Mouse (Mus musculus): ENCODE results near the gene C530025M09Rik. TPM values are rescaled to one million over a fixed set of nuclear protein-coding genes. Genes with fewer than 3 reads are reported as not detected.

Gene C530025M09Rik
- 1 to 10 TPM; 1.2 to 2.5 (median 1.6) TPM for total RNA-seq (2022)

DNA sequence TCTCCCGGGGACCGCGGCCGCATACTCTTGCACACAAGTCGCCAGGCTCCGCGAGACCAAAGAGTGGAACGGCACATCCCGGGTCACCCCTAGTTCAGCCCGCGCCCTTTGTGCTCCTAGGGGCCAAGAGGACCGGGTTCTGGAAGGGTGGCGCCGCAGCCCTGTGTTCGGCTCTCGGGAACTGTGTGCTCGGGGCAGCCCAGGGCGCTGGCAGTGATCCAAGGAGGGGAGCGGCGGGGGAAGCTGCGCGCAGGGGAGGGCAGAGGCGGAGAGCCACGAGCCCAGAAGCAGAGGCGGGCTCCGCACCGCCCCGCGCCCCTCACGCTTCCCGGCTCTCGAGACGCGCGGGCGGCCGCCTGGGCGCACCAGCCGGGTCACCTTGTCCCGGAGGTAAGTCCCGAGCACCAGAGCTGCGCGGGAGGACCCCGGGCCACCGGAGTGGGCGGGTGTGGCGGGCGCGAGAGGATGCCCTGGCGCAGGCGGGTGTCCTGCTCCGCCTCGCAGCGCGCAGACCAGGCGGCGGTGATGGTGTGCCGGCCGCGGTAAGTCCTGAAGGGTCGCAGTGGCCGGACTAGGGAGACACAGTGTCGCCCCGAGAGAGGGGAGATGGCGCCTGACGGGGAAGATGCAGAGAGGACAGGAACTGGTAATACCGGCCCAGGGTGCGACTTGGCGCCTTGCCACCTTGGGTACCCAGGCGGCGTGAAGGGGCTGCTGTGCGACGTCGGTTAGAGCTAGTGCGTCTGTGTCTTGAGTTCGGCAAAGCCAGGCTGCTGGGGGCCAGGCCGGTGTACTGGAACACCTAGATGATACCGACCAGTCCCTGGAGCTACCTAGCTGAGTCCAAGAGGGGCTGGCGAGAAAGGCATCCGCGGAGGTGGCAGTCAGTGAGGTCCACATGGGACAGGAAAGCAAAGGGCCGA lies at the start of gene C530025M09Rik:
TSS of gene C530025M09Rik (minus strand) at position 678 of the 923 bp plus-strand sequence.
- DNase-seq (ENCODE audit: low spot score in 2 of 2) = peak; percentile 43 to 55

DNA sequence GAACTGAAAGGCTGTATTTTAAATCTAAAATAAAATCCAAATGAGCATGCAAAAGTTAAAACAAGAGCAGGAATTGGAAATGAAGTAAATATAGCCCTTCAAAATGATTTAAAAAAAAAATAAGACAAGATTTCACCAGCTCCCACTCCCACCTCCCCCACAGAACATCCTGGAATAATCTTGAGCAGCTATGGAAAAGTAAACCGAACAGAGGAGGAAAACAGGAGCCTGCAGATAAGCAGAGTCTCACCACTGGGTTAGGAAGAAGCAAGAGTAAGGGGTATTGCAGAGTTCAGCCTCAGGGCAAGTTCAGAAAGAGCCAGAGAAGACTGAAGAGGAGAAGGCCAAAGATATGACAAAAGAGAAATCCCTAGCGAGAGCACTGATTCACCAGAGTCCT lies 46.9 kb upstream of the C530025M09Rik start:
- DNase-seq (ENCODE audit: low spot score in 2 of 2) = no peak

DNA sequence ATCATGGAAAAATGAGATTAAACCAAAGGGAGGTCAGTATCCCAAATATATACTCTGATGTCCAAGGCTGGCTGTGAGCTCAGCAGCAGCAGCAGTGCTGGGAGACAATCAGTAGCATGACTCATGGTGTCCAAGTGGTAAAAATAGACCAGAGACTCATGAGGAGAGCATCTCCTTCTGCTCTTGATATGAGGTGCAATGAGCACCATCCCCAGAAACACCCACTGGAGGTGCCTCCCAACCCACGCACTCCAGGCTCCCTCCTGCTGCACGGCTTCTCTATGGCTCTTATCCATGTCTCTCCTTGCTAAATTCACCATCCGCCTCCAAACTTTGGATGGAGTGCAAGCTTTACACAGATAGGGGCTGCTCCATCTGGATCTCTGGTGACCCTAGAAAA lies 42.3 kb upstream of the C530025M09Rik start:
- peak; percentile 45 to 96 for DNase-seq (ENCODE audit: low spot score in 2 of 2)

DNA sequence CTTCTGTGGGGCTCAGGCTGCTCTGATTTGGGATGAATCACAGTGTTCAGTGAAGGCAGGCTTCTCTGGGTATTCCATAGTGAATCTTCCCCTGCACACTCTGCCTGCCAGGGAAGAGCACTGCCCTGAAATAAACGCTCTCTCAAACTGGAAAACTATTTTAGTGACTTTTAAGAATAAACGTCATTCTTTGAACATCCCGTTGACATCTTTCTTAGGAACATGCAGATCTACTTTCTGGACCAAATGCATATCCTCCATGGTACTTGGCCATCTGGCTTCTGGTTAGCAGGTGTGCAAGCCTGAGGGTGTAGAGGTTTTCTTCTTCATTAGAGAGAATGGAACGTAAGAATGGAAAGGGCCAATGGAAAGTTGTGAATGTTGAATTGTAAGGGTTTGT lies 41.5 kb upstream of the C530025M09Rik start:
- DNase-seq (ENCODE audit: low spot score in 2 of 2) = peak in 1 of 2 experiments; percentile 26

DNA sequence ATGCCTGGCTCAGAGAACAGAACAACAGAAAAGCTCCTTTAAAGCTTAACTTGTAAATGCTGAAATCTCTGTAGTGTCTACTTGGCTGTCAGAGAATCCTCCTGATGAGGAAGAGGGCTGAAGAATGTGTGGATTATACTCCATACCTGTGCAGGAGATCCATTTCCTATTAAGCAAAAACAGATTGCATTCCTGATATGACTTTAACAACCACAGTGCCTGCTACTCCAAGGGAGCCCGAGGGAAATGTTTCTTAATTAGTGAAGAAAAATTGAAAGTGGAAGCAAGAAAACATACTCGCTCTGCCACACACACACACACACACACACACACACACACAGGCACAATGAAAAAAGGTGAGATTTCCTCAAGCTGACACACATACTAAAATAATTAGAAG lies 39.5 kb upstream of the C530025M09Rik start:
- DNase-seq (ENCODE audit: low spot score in 2 of 2) = no peak

DNA sequence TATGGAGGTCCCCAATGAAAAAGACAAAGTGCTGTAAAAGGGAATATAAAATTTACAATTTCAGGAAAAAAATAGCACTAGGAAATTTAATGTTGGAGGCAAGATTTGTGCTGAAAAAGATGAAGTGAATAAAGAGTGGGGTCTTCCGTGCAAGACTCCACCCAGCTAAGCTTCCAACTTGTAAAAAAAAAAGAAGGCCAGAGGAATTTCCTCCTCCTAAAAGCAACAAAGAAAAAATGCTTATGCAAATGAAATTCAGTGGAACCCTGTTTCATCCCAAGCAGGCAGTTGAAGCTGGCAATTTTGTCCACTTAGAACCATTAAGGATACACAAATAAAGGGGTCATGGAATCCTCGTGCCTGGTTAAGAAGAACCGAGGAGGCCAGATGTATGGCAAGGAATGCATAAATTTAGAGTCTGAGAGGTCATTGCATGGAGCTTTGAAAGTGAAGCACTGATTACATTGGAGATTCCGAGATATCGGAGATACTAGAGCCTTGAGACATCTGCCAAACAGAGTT lies 35.0 kb upstream of the C530025M09Rik start:
- no peak for DNase-seq (ENCODE audit: low spot score in 2 of 2)

DNA sequence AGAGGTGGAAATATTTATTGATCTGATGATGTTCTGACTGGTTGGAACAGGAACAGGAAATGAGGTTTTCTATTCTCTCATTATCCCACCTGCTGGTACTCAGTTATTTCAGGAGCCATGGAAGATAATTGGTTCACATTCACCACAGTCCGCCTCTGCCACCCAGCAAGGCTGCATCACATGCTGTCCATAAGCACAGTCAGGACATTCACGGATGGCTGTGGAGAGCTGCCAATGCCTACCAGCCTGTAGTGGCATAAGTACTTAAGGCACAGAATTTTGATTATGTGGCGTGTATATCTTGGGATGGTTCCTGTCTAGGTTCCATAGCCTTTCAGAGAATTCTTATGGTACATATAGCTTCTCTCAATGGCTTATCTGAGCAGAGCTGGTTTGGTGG lies 30.0 kb upstream of the C530025M09Rik start:
- DNase-seq (ENCODE audit: low spot score in 2 of 2) = peak in 1 of 2 experiments; percentile 50

DNA sequence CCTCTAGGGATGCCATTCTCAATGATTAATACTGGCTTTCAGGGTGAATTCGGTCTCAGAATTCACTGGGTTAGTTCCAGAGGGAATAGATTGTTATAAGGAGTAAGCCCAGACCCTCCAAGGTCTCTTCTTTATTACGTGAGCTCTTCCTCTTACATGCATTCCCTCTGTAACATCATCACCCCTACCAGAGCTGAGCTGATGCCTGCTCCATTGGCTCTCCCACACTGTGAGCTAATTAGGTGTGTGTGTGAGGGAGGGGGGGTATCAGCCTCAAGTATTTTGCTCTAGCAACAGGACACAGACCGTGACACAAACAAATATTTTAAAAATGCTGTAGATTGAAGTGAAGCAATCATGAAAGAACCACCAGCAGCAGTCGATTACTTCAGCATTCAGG lies 17.8 kb upstream of the C530025M09Rik start:
- no peak for DNase-seq (ENCODE audit: low spot score in 2 of 2)

DNA sequence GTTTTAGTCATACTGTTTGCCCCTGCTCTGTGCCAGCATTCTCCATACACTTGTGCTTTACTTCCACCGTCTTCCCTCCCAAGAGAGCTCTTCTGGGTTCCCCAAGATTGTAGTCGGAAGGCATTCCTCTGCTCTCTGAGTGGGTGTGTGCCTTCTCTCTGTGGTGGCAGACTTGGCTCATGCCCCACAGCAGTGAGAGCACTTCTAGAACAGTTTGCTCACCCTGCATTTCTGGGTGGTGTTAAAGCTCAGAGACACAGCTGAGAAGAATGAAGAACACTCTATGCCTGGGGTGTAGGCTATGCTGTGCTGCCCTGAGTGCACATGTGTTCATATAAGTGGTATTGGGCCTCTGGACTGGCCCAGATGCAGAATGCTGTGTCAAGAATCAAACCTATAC lies 13.6 kb upstream of the C530025M09Rik start:
- DNase-seq (ENCODE audit: low spot score in 2 of 2) = peak in 1 of 2 experiments; percentile 65

DNA sequence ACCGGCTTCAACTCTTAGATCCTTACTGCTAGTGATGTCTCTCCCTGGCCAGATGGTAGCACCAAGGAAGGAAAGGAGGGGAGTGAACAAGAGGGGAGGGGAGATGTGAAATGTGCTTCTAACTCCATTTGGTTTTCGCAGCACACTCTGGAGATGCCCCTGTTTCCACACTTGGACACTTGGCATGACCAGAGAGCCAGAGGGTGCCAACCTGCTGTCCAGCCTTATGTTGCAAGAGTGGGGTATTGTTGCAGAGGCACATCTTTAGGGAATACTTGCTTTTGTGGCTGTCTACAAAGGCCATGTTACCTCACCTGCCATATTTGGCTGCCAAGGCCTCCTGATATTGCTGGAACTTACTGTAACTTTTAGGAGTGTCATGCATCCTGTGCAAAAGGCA lies 8.7 kb upstream of the C530025M09Rik start:
- DNase-seq (ENCODE audit: low spot score in 2 of 2) = no peak

DNA sequence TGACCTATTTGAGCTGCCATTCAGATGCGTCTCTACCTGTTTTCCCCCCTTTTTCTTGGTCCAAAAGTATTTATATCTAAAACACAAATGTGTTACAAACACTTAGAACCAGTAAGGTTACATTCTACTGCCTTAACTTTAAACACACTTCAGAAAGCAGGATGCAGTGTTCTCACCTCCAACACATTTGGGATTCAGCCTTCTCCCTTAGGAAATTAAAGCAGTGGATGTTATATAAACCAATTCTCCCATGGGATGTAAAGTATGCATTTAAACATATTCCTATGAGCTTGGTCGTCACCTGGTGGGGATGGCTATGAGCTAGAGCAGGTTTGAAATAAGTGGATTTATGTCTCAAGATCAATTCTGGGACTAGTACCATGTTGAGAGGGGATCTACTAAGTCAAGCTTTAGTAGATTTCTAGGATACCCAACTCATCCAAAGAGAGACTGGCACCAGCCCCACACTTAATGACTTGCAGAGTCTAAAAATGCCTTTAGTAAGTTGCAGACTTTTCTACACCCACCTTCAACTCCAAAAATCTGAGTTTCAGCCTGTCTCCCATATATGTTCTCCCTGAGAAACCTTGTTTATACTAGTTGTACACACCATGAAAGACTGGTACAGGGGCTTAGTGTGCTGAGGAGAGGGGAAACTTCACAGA lies 5.6 kb upstream of the C530025M09Rik start:
- no peak for DNase-seq (ENCODE audit: low spot score in 2 of 2)

DNA sequence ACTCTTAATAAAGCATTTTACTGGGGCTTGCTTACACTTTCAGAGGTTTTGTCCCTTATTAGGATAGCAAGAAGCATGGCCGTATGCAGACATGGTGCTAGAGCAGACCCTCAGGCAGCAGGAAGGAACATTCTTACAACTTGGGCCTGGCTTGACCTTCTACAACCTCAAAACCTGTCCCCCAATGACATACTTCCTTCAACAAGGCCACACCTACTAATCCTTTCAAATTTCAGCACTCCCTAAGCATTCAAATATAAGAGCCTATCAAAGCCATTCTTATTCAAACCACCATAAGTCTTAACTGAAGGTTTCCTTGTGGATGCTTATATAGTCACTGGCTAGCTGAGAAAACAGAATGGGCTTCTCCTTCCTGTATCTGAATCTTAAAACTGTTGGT lies 4.1 kb upstream of the C530025M09Rik start:
- DNase-seq (ENCODE audit: low spot score in 2 of 2) = no peak

DNA sequence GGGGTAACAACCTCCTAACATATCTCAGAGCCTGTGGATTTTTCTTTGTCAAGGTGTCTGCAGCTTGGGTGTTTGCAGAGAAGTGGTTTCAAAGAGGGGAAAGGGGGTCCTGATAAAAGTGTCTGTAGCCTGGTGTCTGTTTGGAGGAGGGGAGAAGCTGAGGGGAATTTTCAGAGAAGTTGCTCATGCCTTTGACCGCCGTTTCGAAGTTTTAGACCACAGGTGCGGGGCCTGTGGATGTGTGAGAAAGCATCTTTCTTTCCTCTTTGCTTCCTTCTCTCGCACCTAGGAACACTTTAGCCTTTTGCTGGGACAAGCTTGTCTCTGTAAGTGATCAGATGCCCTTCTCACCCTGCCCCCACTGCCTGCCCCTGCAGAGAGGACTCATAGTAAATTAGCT lies 1.3 kb upstream of the C530025M09Rik start:
- no peak for DNase-seq (ENCODE audit: low spot score in 2 of 2)

DNA sequence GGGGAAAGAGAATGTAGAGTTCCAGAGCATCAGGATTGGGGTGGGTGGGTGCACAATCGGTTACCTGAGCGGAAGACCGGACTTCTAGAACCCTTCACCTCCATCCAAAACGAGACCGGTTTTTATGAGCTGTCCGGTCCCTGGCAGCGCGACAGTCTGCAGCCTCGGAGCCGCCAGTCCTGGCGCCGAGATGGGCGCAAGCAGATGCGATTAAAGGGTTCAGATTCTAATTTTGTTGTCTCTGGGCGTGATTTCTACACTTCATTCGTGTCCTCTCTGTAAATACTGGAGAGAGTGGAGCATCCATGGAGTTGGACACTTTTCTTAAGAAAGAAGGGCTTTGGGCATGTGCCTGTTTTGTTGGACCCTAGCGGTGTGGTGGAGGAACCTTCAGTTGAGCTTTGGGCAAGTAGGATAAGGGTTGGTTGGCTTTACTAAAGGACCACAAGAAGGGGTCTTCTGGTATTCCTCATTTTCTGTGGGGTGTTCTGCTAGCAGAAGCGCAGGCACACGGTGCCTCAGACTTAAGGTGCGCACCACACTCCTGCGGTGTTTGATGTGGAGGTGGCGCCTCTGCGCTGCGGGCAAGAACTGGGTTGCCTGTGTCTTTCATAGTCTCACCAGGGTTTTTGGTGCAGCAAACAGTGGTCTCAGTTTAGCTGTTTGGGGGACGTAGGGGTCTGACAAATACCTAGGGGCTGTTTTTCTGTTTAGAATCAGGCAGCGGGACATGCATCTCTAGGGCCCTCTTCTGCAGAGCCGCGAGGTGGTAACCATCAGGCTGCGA lies 639 bp upstream of the C530025M09Rik start:
- peak; percentile 35 to 41 for DNase-seq (ENCODE audit: low spot score in 2 of 2)

DNA sequence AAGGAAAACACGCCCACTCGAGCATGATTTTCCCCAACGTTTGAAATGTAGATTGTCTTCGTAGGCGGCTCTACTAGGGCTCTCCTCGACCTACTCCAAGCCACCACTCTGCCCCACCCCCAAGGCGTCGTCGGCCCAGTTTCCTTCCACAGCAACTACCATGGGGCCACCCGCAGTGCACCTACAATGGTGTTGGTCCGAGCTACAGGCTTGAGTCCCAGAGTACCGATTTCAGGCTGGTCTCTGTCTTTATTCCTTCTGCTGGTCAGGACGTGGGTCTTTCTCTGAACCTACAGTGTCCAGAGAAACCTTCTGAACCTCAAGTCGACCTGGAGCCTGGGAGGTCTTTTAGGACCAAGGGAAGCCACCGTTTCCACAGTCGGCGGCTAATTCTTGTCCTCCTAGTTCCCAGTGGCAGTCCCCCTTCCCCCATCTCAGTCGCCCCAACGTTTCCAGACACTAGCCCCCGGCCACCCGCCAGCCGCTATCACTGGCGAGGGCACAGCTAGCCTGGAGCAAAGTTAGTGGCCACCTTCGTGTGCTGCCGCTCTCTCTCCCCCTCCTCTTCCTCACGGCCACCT lies 968 bp downstream of the C530025M09Rik start:
- DNase-seq (ENCODE audit: low spot score in 2 of 2) = no peak

DNA sequence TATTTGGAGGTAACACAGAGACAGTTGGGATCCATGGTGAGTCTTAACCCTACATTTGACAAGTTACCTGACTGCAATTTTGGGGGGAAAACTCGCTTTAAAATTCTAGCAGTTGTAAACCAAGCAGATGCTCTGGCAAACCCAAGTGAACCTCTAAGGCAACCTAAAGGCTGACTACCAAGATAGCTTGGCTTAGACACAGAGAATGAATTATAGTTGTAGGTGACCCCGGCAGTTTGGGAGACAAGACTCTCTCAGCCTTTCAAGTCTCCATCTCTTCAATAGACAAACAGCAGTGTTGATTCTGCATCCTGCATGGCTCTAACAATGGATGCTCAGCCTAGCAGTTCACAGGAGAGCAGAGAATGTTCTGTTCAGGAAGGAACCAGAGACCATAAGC lies 2.1 kb downstream of the C530025M09Rik start, which contains the start of gene Syndig1:
TSS of gene Syndig1 (plus strand) at position 301 of the 400 bp plus-strand sequence.
- DNase-seq (ENCODE audit: low spot score in 2 of 2) = no peak

DNA sequence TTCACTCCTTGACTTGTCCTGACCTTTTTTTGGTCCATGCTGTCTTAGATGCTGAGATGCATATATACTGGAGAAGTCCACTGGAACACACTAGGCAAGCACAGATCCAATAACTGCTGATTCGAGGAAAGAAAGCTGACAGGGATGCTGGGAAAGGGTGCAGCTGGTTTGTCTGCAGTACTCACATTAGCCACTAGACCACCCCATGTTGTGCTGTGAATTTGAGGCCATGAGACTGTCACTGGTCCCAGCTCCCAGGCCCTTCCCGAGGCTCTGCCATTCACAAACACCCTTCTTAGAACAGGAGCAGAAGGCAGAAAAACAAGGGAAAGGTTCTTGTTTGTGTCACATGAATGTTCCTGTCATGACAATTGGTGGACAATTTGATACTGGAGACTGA lies 10.8 kb downstream of the C530025M09Rik start:
- DNase-seq (ENCODE audit: low spot score in 2 of 2) = no peak

DNA sequence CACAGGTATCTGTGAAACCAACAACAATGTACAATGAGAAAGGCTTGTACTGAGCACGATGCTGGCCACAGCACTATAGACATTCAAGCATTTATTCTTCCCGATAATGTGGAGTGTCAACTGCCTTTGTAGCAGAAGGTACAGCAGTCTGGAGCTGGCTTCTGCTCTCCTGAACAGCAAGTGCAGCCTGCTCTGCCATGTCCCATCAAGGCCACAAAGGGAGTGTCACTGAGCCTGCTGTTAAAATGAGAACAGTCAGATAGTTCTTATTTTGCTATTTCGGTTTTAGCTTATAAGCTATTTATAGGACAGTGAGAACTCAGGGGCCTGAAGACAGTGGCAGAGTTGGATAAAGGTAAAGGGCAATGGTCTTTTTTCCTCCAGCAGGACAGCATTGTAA lies 11.3 kb downstream of the C530025M09Rik start:
- no peak for DNase-seq (ENCODE audit: low spot score in 2 of 2)

DNA sequence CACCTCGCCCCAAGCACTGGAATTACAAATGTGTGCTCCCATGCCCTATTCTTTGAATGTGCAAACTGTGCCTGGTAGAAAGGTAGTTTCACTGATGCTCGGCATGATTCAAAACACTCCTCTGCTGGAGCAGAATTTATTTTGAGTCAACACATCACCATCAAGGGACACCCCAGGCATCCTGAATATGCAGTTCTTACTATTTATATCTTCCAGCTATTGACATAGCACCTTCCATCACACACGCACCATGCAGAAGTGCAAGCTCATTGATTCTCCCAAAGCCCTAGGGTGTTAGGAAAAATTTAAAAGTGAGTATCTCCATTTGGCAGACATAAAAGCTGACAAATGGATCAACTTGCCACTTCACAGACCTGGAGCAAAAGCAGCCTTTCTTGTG lies 12.6 kb downstream of the C530025M09Rik start:
- DNase-seq (ENCODE audit: low spot score in 2 of 2) = no peak

DNA sequence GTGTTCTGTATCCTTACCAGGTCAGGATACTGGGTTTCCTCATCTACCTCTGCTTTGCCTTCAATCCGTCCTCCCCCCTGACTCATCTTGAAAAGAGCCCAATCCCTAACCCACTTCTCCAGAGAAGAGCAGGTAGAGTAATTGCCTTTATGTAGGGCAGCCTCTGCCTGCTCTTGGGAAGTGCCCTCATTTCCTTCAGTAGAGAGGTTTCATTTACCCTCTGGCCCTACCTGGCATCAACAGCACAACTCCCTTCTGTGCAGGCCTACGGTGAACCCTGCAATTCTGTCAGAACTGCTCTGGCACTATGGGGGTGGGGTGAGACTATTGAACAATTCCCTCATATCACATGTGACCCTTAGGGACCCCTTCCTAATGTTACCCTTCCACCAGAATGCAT lies 18.1 kb downstream of the C530025M09Rik start:
- DNase-seq (ENCODE audit: low spot score in 2 of 2) = no peak

DNA sequence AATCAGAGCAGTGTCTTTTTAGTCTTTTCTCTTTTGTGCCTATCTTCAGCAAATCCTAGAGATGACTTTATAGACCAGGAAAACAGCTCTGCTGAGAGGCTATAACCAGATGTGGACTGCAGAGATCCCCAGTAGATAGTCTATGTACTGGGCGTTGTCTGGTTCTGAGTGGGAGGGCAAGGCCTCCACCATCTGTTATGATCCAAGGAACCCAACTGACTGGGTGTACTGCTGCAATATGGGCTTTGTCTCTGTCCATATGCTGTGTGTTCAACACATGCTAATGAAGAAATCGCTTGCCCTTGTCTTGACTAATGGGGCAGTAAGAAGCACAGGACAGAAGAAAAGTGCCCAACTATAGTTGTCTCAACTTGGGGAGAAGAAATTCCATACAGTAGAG lies 25.8 kb downstream of the C530025M09Rik start:
- peak in 1 of 2 experiments; percentile 15 for DNase-seq (ENCODE audit: low spot score in 2 of 2)
